Mouse (Mus musculus) kidney, adult 10 weeks (tissue): ENCODE measurements around the gene B3gnt4. TPM values are rescaled to one million over a fixed set of nuclear protein-coding genes. Genes with fewer than 3 reads are reported as not detected.

Experiments used
- polyA plus RNA-seq: library from polyadenylated mRNA; stranded (reverse); fragments of 350-450 nt; fragmentation: Illumina TruSeq; extraction: RNeasy Lipid Tissue Mini Kit (QIAGEN cat#74804); gene quantifications from one replicate; pipeline ENCODE4 v1.2.3, GENCODE M21; 2014; ENCODE audit warnings: low read depth, low replicate concordance

B3gnt4 gene
- not detected for polyA plus RNA-seq

GRCm38 (mm10) chr5:123510160-123510559 is at the start of gene B3gnt4:
TSS of gene B3gnt4 (plus strand) at chr5:123510460.

GRCm38 (mm10) chr5:123489112-123489785 is 21.0 kb upstream of the B3gnt4 start, which contains the start of the genes Lrrc43 and Il31:
TSS of gene Lrrc43 (plus strand) at chr5:123489305.
TSS of gene Il31 (minus strand) at chr5:123489489.

GRCm38 (mm10) chr5:123523692-123524392 is 13.6 kb downstream of the B3gnt4 start, which contains the start of gene Diablo:
TSS of gene Diablo (minus strand) at chr5:123524176.

GRCm38 (mm10) chr5:123525281-123525680 is 15.0 kb downstream of the B3gnt4 start, which contains the start of gene Gm49027:
TSS of gene Gm49027 (minus strand) at chr5:123525488.

Other genes starting within 250 kb of the B3gnt4 start
- gene Bcl7a, start 166.6 kb upstream of the B3gnt4 start, polyA plus RNA-seq: 13.9 TPM
- 4.8 TPM for gene Mlxip, start 115.7 kb upstream of the B3gnt4 start, polyA plus RNA-seq
- not detected for gene Lrrc43, start 21.2 kb upstream of the B3gnt4 start, polyA plus RNA-seq
- gene Il31, start 21.0 kb upstream of the B3gnt4 start, polyA plus RNA-seq: not detected
- gene Diablo, start 13.7 kb downstream of the B3gnt4 start, polyA plus RNA-seq: 101 TPM
- gene Gm49027, start 15.0 kb downstream of the B3gnt4 start, polyA plus RNA-seq: not detected
- gene Vps33a, start 62.6 kb downstream of the B3gnt4 start, polyA plus RNA-seq: 19.6 TPM
- 41.1 TPM for gene Clip1, start 174.2 kb downstream of the B3gnt4 start, polyA plus RNA-seq
- gene Zcchc8, start 210.6 kb downstream of the B3gnt4 start, polyA plus RNA-seq: 100 TPM
- 188 TPM for gene Rsrc2, start 239.0 kb downstream of the B3gnt4 start, polyA plus RNA-seq
- 0.73 TPM for gene Kntc1, start 239.3 kb downstream of the B3gnt4 start, polyA plus RNA-seq